Mouse (Mus musculus) adrenal gland, postnatal 36 days (tissue): ENCODE measurements around the gene Dvl3. TPM values are rescaled to one million over a fixed set of nuclear protein-coding genes. Genes with fewer than 3 reads are reported as not detected.
A peak's percentile ranks its signal among the peaks of the same experiment; 100 is the strongest.
"Not testable (repeated sequence)": the region's sequence is repeated elsewhere in the genome, so short reads cannot be mapped to it uniquely, and the experiment has no call there.

ENCODE experiments used
- DNase-seq, 2 experiments: peaks; one replicate each; pipeline ENCODE4 v3.0.0; 2021; ENCODE audit warnings: mixed read lengths in 1 of 2
- long read RNA-seq, 2 experiments: library from polyadenylated mRNA; stranded (forward); transcript quantifications; one replicate each; pipeline ENCODE4 v2.0.0; 2021; ENCODE audit warnings: borderline sequencing depth in 2 of 2
- total RNA-seq, 2 experiments: library from RNA; stranded (reverse); gene quantifications; 2 replicates each; pipeline ENCODE4 v1.2.3; 2021

Dvl3 gene
- 10 to 100 TPM; 40.7 to 45.2 TPM for total RNA-seq
- long read RNA-seq, experiment 1, transcript Dvl3-201 (15 exons, 2,519 nt) = major isoform, 7 of 13 reads
- long read RNA-seq, experiment 1, partial matches to known transcripts = 3 of 13 reads
- long read RNA-seq, experiment 1, other reads (novel, unspliced or antisense) = 3 of 13 reads
- long read RNA-seq, experiment 2, partial matches to known transcripts = 0 of 2 reads
- long read RNA-seq, experiment 2, other reads (novel, unspliced or antisense) = 1 of 2 reads

GRCm38 (mm10) chr16:20516726-20517201 lies at the start of gene Dvl3:
Dvl3 (plus strand) TSS chr16:20516982.
- DNase-seq = peak; percentile 96 to 98

GRCm38 (mm10) chr16:20470981-20471380 lies 45.8 kb upstream of the Dvl3 start:
- no peak for DNase-seq

GRCm38 (mm10) chr16:20471686-20472085 lies 45.1 kb upstream of the Dvl3 start:
- DNase-seq = no peak

GRCm38 (mm10) chr16:20473748-20474147 lies 43.0 kb upstream of the Dvl3 start:
- no peak for DNase-seq

- peak; percentile 86 to 89 for DNase-seq
These were observed 42.6 kb upstream of the Dvl3 start for GRCm38 (mm10) chr16:20474211-20474610.

- DNase-seq = no peak
These were observed 42.0 kb upstream of the Dvl3 start for GRCm38 (mm10) chr16:20474786-20475185.

- DNase-seq = no peak
These were observed 41.4 kb upstream of the Dvl3 start for GRCm38 (mm10) chr16:20475335-20475734.

- peak; percentile 73 to 76 for DNase-seq
These were observed 39.9 kb upstream of the Dvl3 start for GRCm38 (mm10) chr16:20476857-20477256.

- DNase-seq = no peak
These were observed 39.5 kb upstream of the Dvl3 start for GRCm38 (mm10) chr16:20477270-20477669.

GRCm38 (mm10) chr16:20478504-20478903 lies 38.3 kb upstream of the Dvl3 start:
- no peak for DNase-seq

- not testable (repeated sequence) for DNase-seq
These were observed 37.6 kb upstream of the Dvl3 start for GRCm38 (mm10) chr16:20479026-20479760.

- DNase-seq = peak in 1 of 2 experiments; percentile 55
These were observed 36.7 kb upstream of the Dvl3 start for GRCm38 (mm10) chr16:20480115-20480514.

GRCm38 (mm10) chr16:20481746-20482145 lies 35.0 kb upstream of the Dvl3 start:
- DNase-seq = no peak

GRCm38 (mm10) chr16:20483716-20484115 lies 33.1 kb upstream of the Dvl3 start:
- not testable (repeated sequence) for DNase-seq

- DNase-seq = no peak
These were observed 31.7 kb upstream of the Dvl3 start for GRCm38 (mm10) chr16:20485061-20485460.

GRCm38 (mm10) chr16:20486048-20486447 lies 30.7 kb upstream of the Dvl3 start:
- no peak for DNase-seq

- no peak for DNase-seq
These were observed 28.6 kb upstream of the Dvl3 start for GRCm38 (mm10) chr16:20488151-20488550.

- not testable (repeated sequence) for DNase-seq
These were observed 28.0 kb upstream of the Dvl3 start for GRCm38 (mm10) chr16:20488751-20489150.

- DNase-seq = no peak
These were observed 27.5 kb upstream of the Dvl3 start for GRCm38 (mm10) chr16:20489233-20489632.

- peak; percentile 49 to 52 for DNase-seq
These were observed 26.2 kb upstream of the Dvl3 start for GRCm38 (mm10) chr16:20490581-20490980.

- no peak for DNase-seq
These were observed 25.5 kb upstream of the Dvl3 start for GRCm38 (mm10) chr16:20491301-20491700.

GRCm38 (mm10) chr16:20493452-20493851 lies 23.3 kb upstream of the Dvl3 start:
- no peak for DNase-seq
